Mouse (Mus musculus): ENCODE data around the gene Cntfr. TPM values are rescaled to one million over a fixed set of nuclear protein-coding genes. Genes with fewer than 3 reads are reported as not detected.

Gene Cntfr
- total RNA-seq, 1 experiment: 17.0 TPM

DNA sequence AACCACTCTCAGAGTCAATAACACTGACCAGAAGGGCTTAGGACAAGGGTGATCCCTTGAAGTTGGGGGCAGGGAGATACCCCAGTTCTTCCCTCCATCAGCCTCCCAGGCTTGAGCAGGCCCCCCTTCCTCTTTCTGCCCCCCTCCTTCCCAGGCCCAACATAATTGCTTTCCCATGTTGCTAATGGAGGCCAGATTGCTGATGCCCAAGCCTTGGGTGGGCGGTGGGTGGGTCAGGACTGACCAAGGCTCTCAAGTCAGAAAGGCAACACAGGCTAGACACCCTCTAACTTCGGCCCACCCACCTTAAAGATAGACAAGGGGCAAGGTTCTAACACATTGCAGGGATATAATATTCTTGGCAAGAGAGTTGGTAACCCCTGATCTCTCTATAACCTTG is 41.4 kb downstream of the Cntfr start:
- in situ Hi-C loops (cut with MboI; ENCODE audit: low sequenced_read_pairs in 2 of 2, unreplicated experiment in 2 of 2): no loop called here
- no peaks in the 10 kb centered on the region; the same call in 1 of the 2 replicates for H3K36me3 ChIP-seq (ENCODE audit: control insufficient read depth, insufficient read depth, low read length, poor library complexity, severe bottlenecking)

DNA sequence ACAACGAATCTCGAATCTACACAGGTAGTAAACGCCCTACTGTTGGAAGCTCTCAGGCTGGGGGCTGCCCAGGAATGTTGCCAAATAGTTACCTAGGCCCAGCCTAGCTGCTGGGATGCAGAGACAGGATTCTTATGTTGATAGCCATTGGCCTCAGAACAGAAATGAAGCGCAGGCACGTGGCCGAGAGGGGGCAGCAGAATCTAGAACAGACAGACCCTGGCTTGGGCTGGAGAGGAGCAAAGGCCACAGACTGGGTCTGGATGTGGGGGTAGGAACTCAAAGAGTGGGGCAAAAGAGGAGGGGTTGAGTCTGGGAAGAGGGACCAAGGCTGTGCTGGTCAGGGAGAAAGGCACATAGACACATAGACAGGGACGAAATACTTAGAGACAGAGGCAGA is 42.7 kb downstream of the Cntfr start:
- peak; percentile 74 for DNase-seq (ENCODE audit: low read depth, low spot score)
- in situ Hi-C loops (cut with MboI; ENCODE audit: low sequenced_read_pairs in 2 of 2, unreplicated experiment in 2 of 2): no loop called here
- peaks cover 2 to 14% of the 10 kb centered on the region in 2 experiments; a peak in 1 of 4 replicates for H3K4me1 ChIP-seq (ENCODE audit: control insufficient read depth in 2 of 2, insufficient read depth in 2 of 2, low read length in 2 of 2, poor library complexity in 1 of 2)

More for the DNA sequence above, 41.4 kb downstream of the Cntfr start:
- H3K4me3 ChIP-seq (ENCODE audit: insufficient read depth in 1 of 2, low read depth in 1 of 2, low read length in 2 of 2, poor library complexity in 1 of 2, severe bottlenecking in 1 of 2): no peak overlapping the region
- no peak for TF ChIP-seq ZC3H11A (IDR thresholded peaks at IDR 0.05; ENCODE audit: borderline replicate concordance, low read depth, low read length)
- no peak for TF ChIP-seq CHD2 (IDR thresholded peaks at IDR 0.05; ENCODE audit: low read depth, low read length)
- TF ChIP-seq ZNF384 (IDR thresholded peaks at IDR 0.05; ENCODE audit: low read depth, low read length): no peak
- no peak for TF ChIP-seq MAFK (IDR thresholded peaks at IDR 0.05; ENCODE audit: insufficient read depth, low read depth, low read length)
- TF ChIP-seq HCFC1 (IDR thresholded peaks at IDR 0.05; ENCODE audit: borderline replicate concordance, insufficient read depth, low read length): no peak
- H3K4me1 ChIP-seq (ENCODE audit: control insufficient read depth in 2 of 2, insufficient read depth in 2 of 2, low read length in 2 of 2, poor library complexity in 1 of 2): peaks cover 2 to 19% of the 10 kb centered on the region in 2 experiments; a peak in 1 of 4 replicates
- no peak for DNase-seq (ENCODE audit: low read depth, low spot score)
- no peak overlapping the region for H3K9ac ChIP-seq (ENCODE audit: insufficient read depth, low read depth, low read length, poor library complexity, severe bottlenecking)
- no peaks in the 10 kb centered on the region for H3K9me3 ChIP-seq (ENCODE audit: control insufficient read depth, insufficient read depth, low read depth, low read length)
- no peak overlapping the region for H3K27ac ChIP-seq (ENCODE audit: insufficient read depth, low read depth, low read length, poor library complexity, severe bottlenecking)

DNA sequence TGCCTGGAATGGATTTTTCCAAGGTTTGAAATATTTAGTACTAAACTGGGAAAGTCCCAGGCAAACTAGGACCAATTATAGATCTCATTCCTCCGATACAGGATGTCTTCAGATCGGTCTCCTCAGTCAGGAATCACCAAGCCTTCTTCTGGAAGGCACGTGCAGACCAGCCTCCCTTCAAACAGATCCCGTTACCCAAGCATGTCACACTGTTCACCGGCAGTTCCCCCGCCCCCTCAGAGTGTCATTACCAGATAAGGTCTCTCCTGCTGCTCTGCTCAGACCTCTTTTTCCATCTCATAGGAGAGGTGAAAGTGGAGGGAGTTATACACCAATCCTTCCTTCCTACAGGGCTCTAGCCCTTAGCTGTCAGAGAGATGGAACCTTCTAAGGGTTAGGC is 43.2 kb downstream of the Cntfr start:
- Histone ChIP-seq H3K36me3 (ENCODE audit: control insufficient read depth, insufficient read depth, low read length, poor library complexity, severe bottlenecking) (no peaks in the 10 kb centered on the region; the same call in 1 of the 2 replicates), H3K9ac (ENCODE audit: insufficient read depth, low read depth, low read length, poor library complexity, severe bottlenecking) (no peak overlapping the region), H3K4me3 (ENCODE audit: insufficient read depth in 1 of 2, low read depth in 1 of 2, low read length in 2 of 2, poor library complexity in 1 of 2, severe bottlenecking in 1 of 2) (no peak overlapping the region), H3K4me1 (ENCODE audit: control insufficient read depth in 2 of 2, insufficient read depth in 2 of 2, low read length in 2 of 2, poor library complexity in 1 of 2) (peaks cover 0 to 10% of the 10 kb centered on the region in 2 experiments; a peak in 1 of 4 replicates), H3K27ac (ENCODE audit: insufficient read depth, low read depth, low read length, poor library complexity, severe bottlenecking) (no peak overlapping the region), H3K9me3 (ENCODE audit: control insufficient read depth, insufficient read depth, low read depth, low read length) (no peaks in the 10 kb centered on the region)
- DNase-seq (ENCODE audit: low read depth, low spot score): no peak
- TF ChIP-seq CHD2 (IDR thresholded peaks at IDR 0.05; ENCODE audit: low read depth, low read length): no peak
- in situ Hi-C loops (cut with MboI; ENCODE audit: low sequenced_read_pairs in 2 of 2, unreplicated experiment in 2 of 2): no loop called here

More for the DNA sequence above, 42.7 kb downstream of the Cntfr start:
- Histone ChIP-seq H3K4me3 (ENCODE audit: insufficient read depth in 1 of 2, low read depth in 1 of 2, low read length in 2 of 2, poor library complexity in 1 of 2, severe bottlenecking in 1 of 2) (no peak overlapping the region), H3K9ac (ENCODE audit: insufficient read depth, low read depth, low read length, poor library complexity, severe bottlenecking) (no peak overlapping the region), H3K27ac (ENCODE audit: insufficient read depth, low read depth, low read length, poor library complexity, severe bottlenecking) (no peak overlapping the region), H3K36me3 (ENCODE audit: control insufficient read depth, insufficient read depth, low read length, poor library complexity, severe bottlenecking) (no peaks in the 10 kb centered on the region; the same call in 1 of the 2 replicates), H3K9me3 (ENCODE audit: control insufficient read depth, insufficient read depth, low read depth, low read length) (no peaks in the 10 kb centered on the region)
- no peak for TF ChIP-seq ZNF384 (IDR thresholded peaks at IDR 0.05; ENCODE audit: low read depth, low read length)
- no peak for TF ChIP-seq HCFC1 (IDR thresholded peaks at IDR 0.05; ENCODE audit: borderline replicate concordance, insufficient read depth, low read length)
- TF ChIP-seq MAFK (IDR thresholded peaks at IDR 0.05; ENCODE audit: insufficient read depth, low read depth, low read length): no peak
- TF ChIP-seq ZC3H11A (IDR thresholded peaks at IDR 0.05; ENCODE audit: borderline replicate concordance, low read depth, low read length): no peak
- TF ChIP-seq CHD2 (IDR thresholded peaks at IDR 0.05; ENCODE audit: low read depth, low read length): no peak

GRCm38 (mm10) chr4:41653296-41653695 is 43.6 kb downstream of the Cntfr start:
- Histone ChIP-seq H3K9ac (ENCODE audit: insufficient read depth, low read depth, low read length, poor library complexity, severe bottlenecking) (no peak overlapping the region), H3K27ac (ENCODE audit: insufficient read depth, low read depth, low read length, poor library complexity, severe bottlenecking) (no peak overlapping the region), H3K9me3 (ENCODE audit: control insufficient read depth, insufficient read depth, low read depth, low read length) (no peaks in the 10 kb centered on the region), H3K4me1 (ENCODE audit: control insufficient read depth in 2 of 2, insufficient read depth in 2 of 2, low read length in 2 of 2, poor library complexity in 1 of 2) (peaks cover 0 to 8% of the 10 kb centered on the region in 2 experiments; a peak in 1 of 4 replicates), H3K36me3 (ENCODE audit: control insufficient read depth, insufficient read depth, low read length, poor library complexity, severe bottlenecking) (no peaks in the 10 kb centered on the region; the same call in 1 of the 2 replicates), H3K4me3 (ENCODE audit: insufficient read depth in 1 of 2, low read depth in 1 of 2, low read length in 2 of 2, poor library complexity in 1 of 2, severe bottlenecking in 1 of 2) (no peak overlapping the region)
- in situ Hi-C loops (cut with MboI; ENCODE audit: low sequenced_read_pairs in 2 of 2, unreplicated experiment in 2 of 2): no loop called here
- TF ChIP-seq CHD2 (IDR thresholded peaks at IDR 0.05; ENCODE audit: low read depth, low read length) (no peak), HCFC1 (IDR thresholded peaks at IDR 0.05; ENCODE audit: borderline replicate concordance, insufficient read depth, low read length) (no peak), MAFK (IDR thresholded peaks at IDR 0.05; ENCODE audit: insufficient read depth, low read depth, low read length) (no peak), ZNF384 (IDR thresholded peaks at IDR 0.05; ENCODE audit: low read depth, low read length) (no peak), ZC3H11A (IDR thresholded peaks at IDR 0.05; ENCODE audit: borderline replicate concordance, low read depth, low read length) (no peak)
- DNase-seq (ENCODE audit: low read depth, low spot score): peak; percentile 90

- in situ Hi-C loops (cut with MboI; ENCODE audit: low sequenced_read_pairs in 2 of 2, unreplicated experiment in 2 of 2): no loop called here
Observed at GRCm38 (mm10) chr4:41648627-41649026, 48.3 kb downstream of the Cntfr start.

More at GRCm38 (mm10) chr4:41648627-41649026, 48.3 kb downstream of the Cntfr start:
- no peaks in the 10 kb centered on the region for H3K36me3 ChIP-seq (ENCODE audit: control insufficient read depth, insufficient read depth, low read length, poor library complexity, severe bottlenecking)
- no peaks in the 10 kb centered on the region for H3K9me3 ChIP-seq (ENCODE audit: control insufficient read depth, insufficient read depth, low read depth, low read length)
- no peak overlapping the region for H3K27ac ChIP-seq (ENCODE audit: insufficient read depth, low read depth, low read length, poor library complexity, severe bottlenecking)
- no peak for DNase-seq (ENCODE audit: low read depth, low spot score)
- TF ChIP-seq ZNF384 (IDR thresholded peaks at IDR 0.05; ENCODE audit: low read depth, low read length) (no peak), CHD2 (IDR thresholded peaks at IDR 0.05; ENCODE audit: low read depth, low read length) (no peak), ZC3H11A (IDR thresholded peaks at IDR 0.05; ENCODE audit: borderline replicate concordance, low read depth, low read length) (no peak), HCFC1 (IDR thresholded peaks at IDR 0.05; ENCODE audit: borderline replicate concordance, insufficient read depth, low read length) (no peak), MAFK (IDR thresholded peaks at IDR 0.05; ENCODE audit: insufficient read depth, low read depth, low read length) (no peak)
- no peak overlapping the region for H3K9ac ChIP-seq (ENCODE audit: insufficient read depth, low read depth, low read length, poor library complexity, severe bottlenecking)
- peaks cover 0 to 3% of the 10 kb centered on the region in 2 experiments; a peak in 2 of 4 replicates for H3K4me1 ChIP-seq (ENCODE audit: control insufficient read depth in 2 of 2, insufficient read depth in 2 of 2, low read length in 2 of 2, poor library complexity in 1 of 2)
- no peak overlapping the region for H3K4me3 ChIP-seq (ENCODE audit: insufficient read depth in 1 of 2, low read depth in 1 of 2, low read length in 2 of 2, poor library complexity in 1 of 2, severe bottlenecking in 1 of 2)
